Mouse (Mus musculus) cerebellum, postnatal 14 days (tissue): ENCODE data around the gene Cyp2d9.
"Not testable (repeated sequence)": the region's sequence is repeated elsewhere in the genome, so short reads cannot be mapped to it uniquely, and the experiment has no call there.

Experiments
- DNase-seq, 2 experiments: peaks; one replicate each; pipeline ENCODE4 v3.0.0; 2021; ENCODE audit warnings: mixed read lengths in 2 of 2

Gene Cyp2d9

DNA sequence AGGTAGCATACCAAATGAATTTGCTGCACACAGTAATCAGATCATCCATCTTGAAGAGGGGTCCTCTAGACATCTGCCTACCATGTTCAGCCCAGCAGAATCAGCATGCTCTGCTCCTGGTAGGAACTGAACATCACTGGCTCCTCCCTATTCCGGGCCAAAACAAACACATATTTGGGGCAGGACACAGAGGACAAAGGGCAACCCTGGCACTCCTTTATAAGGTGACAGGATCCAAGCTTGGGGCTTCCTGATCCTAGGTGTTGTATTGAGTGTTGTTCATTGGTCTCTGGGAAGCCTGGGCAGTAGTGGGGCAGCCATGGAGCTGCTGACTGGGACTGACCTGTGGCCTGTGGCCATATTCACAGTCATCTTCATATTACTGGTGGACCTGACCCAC is 18.9 kb downstream of the Cyp2d9 start:
- not testable (repeated sequence) for DNase-seq

DNA sequence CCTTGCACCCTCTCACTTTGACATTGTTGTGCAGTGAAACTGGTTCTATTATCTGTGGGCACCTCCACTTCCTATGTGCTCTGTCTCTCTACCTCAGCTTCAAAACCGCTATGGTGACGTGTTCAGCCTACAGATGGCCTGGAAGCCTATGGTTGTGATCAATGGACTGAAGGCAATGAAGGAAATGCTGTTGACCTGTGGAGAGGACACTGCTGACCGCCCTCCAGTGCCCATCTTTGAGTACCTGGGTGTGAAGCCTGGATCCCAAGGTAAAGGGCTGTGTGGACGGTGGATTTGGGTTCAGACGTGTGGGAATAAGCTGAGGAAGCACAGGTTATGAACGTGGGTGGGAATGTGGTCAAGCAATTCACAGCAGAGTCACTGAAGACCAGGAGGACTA is 20.3 kb downstream of the Cyp2d9 start:
- not testable (repeated sequence) for DNase-seq

DNA sequence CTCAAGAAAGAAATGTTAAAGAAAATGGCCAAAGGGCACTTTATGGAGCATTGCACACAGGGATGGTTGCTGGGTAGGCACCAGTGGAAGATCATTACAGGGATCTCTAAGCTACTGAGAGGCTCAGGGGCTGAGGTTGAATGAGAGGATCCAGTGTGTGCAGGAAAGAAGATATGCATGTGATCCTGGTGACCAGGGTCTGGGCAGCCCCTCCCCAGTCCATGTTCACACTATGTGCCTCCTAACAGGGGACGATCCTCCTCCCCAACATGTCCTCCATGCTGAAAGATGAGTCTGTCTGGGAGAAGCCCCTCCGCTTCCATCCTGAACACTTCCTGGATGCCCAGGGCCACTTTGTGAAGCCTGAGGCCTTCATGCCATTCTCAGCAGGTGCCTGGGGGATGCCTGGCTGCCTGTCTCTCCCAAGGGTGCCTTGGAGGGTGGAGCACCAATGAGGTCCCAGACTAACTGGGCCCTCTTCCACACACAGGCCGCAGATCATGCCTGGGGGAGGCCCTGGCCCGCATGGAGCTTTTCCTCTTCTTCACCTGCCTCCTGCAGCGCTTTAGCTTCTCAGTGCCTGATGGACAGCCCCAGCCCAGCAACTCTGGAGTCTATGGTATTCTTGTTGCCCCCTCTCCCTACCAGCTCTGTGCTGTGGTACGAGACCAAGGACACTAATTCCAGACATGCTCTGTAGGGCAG is 23.0 kb downstream of the Cyp2d9 start:
- DNase-seq = not testable (repeated sequence)

DNA sequence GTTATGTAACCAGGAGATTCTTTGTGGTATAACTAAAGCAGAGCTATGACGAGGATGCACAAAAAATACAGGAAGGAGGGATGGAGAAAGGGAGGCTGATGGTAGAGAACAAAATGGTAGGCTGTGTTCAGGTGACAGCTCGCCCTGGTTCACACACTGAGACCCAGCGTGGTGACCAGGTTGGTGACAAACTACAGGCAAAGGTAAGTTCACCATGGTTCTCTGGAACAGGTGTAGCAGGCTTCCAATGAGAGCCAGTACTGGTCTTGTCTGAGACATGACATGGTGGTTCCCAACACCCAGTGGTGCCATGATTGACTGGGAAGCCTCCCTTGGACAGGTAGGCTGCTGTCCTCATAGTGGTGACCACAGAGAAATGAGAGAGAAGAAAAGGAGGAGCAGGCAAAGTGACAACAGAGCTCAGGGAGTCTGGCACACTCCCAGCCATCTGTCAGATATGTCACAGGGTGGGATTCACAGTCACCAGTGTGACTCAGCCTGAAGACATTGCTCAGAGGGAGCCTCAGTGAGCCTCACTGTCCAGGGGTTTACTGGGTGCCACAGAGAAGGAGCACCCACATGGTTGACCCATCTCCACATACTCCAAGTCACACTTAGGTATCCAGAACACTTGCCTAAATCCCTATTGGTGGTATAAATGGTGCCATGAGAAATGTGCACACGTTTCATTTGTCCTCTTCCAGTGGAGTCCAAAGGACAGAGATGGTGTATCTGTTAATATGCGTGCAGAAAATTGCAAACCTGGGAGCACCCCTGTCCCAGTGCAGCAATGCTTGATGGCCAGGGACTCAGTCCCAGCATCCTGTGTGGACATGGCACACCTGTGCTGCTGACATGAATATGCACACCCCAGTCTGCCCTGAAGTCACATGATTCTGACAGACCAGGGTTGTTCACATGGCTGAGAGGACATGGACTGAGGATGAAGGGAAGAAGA is 24.1 kb downstream of the Cyp2d9 start:
- no peak for DNase-seq

DNA sequence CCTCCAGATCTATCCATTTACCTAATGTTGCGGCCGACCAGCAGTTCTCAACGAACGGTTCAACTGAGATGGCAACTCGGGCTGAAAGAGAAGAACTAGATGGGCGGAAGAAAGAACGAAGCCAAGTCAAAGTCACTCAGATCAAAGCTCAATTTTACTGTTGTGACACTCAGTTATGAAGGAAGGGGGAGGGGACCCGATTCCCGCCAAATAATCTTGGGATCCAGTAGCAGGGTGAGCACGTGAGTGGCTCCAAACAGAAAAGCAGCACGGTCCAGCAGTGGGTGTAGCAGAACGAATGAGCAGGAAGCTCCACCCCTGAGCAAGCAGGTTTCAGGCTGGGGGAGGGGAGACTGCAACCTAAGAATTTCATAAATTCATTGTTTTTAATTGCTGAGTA is 26.0 kb downstream of the Cyp2d9 start:
- not testable (repeated sequence) for DNase-seq

DNA sequence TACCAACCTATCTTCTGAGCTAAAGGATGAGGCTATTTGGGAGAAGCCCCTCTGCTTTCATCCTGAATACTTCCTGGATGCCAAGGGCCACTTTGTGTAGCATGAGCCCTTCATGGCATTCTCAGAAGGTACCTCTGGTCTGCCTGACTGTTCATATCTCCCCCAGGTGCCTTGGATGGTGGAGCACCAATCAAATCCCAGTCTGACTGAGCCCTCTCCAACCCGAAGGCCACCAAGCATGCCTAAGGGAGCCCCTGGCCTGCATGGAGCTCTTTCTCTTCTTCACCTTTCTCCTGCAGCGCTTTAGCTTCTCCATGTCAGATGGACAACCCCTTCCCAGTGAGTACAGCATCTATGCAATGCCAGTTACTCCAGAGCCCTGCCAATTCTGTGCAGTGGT is 31.5 kb downstream of the Cyp2d9 start:
- DNase-seq = no peak

DNA sequence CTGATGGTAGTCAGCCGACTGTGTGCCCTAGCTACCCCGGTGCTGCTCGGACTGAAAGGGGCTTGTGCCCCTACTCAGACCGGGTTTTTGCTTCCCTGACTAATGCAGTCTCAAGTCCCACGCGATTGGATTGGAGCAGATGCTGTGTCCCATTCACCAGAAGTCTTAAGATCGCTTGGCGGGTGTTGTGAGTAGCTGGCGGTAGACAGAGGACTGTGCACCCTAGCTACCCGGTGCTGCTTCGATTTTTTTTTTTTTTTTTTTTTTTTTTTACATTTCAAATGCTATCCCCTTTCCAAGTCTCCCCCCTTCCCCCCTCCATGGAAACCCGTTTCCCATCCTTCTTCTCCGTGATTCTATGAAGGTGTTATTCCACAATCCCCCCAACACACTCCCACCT is 61.0 kb downstream of the Cyp2d9 start:
- not testable (repeated sequence) for DNase-seq
